Mouse (Mus musculus) kidney, adult 2 months (tissue): ENCODE measurements around the gene Mllt1. TPM values are rescaled to one million over a fixed set of nuclear protein-coding genes. Genes with fewer than 3 reads are reported as not detected.
A peak's percentile ranks its signal among the peaks of the same experiment; 100 is the strongest.

Experiments used
- DNase-seq: peaks from one replicate; pipeline ENCODE4 v3.0.0; 2021
- H3K27ac ChIP-seq: fragments of 200-500 bp; 2 replicates; pipeline ENCODE4 v1.5.1; 2012; ENCODE audit warnings: low read depth, low read length, control low read depth, inconsistent platforms; ENCODE audit not compliant: insufficient read depth
- H3K27me3 ChIP-seq: fragments of 200-500 bp; replicated peaks from 2 replicates; pipeline ENCODE4 v1.6.1; 2012; ENCODE audit warnings: mild to moderate bottlenecking, moderate library complexity, low read length, inconsistent platforms; ENCODE audit not compliant: control insufficient read depth, insufficient read depth
- H3K36me3 ChIP-seq: fragments of 200-500 bp; 2 replicates; pipeline ENCODE4 v1.6.1; 2012; ENCODE audit warnings: mild to moderate bottlenecking, moderate library complexity, low read length, inconsistent platforms; ENCODE audit not compliant: control insufficient read depth, insufficient read depth
- H3K4me1 ChIP-seq: fragments of 200-500 bp; 2 replicates; pipeline ENCODE4 v1.6.1; 2011; ENCODE audit warnings: low read length; ENCODE audit not compliant: control insufficient read depth, insufficient read depth
- H3K4me3 ChIP-seq: fragments of 200-500 bp; 2 replicates; pipeline ENCODE4 v1.5.1; 2011; ENCODE audit warnings: mild to moderate bottlenecking, low read depth, low read length, control low read depth; ENCODE audit not compliant: insufficient read depth
- CTCF ChIP-seq: fragments of 200-500 bp; conservative IDR thresholded peaks from 2 replicates; pipeline ENCODE4 v1.5.1; 2011; ENCODE audit warnings: low read depth, mild to moderate bottlenecking, control low read depth, low read length, moderate library complexity, mixed read lengths; ENCODE audit not compliant: insufficient read depth, insufficient read length
- POLR2A ChIP-seq: fragments of 200-500 bp; IDR thresholded peaks from one replicate; pipeline ENCODE4 v1.6.1; 2011; ENCODE audit warnings: low read depth, low read length, control low read depth
- WGBS: fragments of 180-500 bp; shearing (Covaris S2); methylation state at CpG from one replicate; pipeline ENCODE4 v1.1.7; 2018; 5-methylcytosine and 5-hydroxymethylcytosine counted together
- polyA plus RNA-seq: library from polyadenylated mRNA; depleted of rRNA; stranded (reverse); fragments of >200 nt; gene quantifications from 2 replicates; pipeline ENCODE4 v1.2.3, GENCODE M21; 2012

Gene Mllt1
- polyA plus RNA-seq, 1 experiment = 30.1 TPM

- TF ChIP-seq CTCF (no peak), POLR2A (no peak)
- WGBS = 69% methylated on average over 15 of the region's 15 CpGs
These were observed 64.8 kb downstream of the Mllt1 start for GRCm38 (mm10) chr17:56870287-56870953.

GRCm38 (mm10) chr17:56869481-56869977 is 65.7 kb downstream of the Mllt1 start:
- no peak overlapping the region for H3K4me3 ChIP-seq

More at GRCm38 (mm10) chr17:56870287-56870953, 64.8 kb downstream of the Mllt1 start:
- no peaks in the 10 kb centered on the region for H3K36me3 ChIP-seq
- no peak overlapping the region for H3K4me3 ChIP-seq
- no peak overlapping the region for H3K27ac ChIP-seq
- H3K4me1 ChIP-seq = no peaks in the 10 kb centered on the region
- no peak for DNase-seq
- no peaks in the 10 kb centered on the region for H3K27me3 ChIP-seq

GRCm38 (mm10) chr17:56866071-56866470 is 69.1 kb downstream of the Mllt1 start:
- WGBS = 76% methylated on average over 7 of the region's 7 CpGs
- H3K36me3 ChIP-seq = no peaks in the 10 kb centered on the region
- H3K27ac ChIP-seq = no peak overlapping the region
- DNase-seq = no peak
- no peak overlapping the region for H3K4me3 ChIP-seq
- no peaks in the 10 kb centered on the region for H3K4me1 ChIP-seq
- TF ChIP-seq POLR2A = no peak
- no peak for TF ChIP-seq CTCF
- no peaks in the 10 kb centered on the region for H3K27me3 ChIP-seq

More at GRCm38 (mm10) chr17:56869481-56869977, 65.7 kb downstream of the Mllt1 start:
- Histone ChIP-seq H3K27ac (no peak overlapping the region), H3K4me1 (no peaks in the 10 kb centered on the region), H3K27me3 (no peaks in the 10 kb centered on the region), H3K36me3 (no peaks in the 10 kb centered on the region)
- WGBS = 57% methylated on average over 9 of the region's 9 CpGs
- no peak for TF ChIP-seq POLR2A
- no peak for TF ChIP-seq CTCF
- no peak for DNase-seq

- Histone ChIP-seq H3K27me3 (no peaks in the 10 kb centered on the region), H3K27ac (no peak overlapping the region), H3K4me1 (no peaks in the 10 kb centered on the region), H3K36me3 (no peaks in the 10 kb centered on the region), H3K4me3 (no peak overlapping the region)
- TF ChIP-seq CTCF = no peak
- TF ChIP-seq POLR2A = no peak
- 56% methylated on average over 3 of the region's 3 CpGs for WGBS
- DNase-seq = no peak
These were observed 74.0 kb downstream of the Mllt1 start for GRCm38 (mm10) chr17:56861197-56861596.

DNA sequence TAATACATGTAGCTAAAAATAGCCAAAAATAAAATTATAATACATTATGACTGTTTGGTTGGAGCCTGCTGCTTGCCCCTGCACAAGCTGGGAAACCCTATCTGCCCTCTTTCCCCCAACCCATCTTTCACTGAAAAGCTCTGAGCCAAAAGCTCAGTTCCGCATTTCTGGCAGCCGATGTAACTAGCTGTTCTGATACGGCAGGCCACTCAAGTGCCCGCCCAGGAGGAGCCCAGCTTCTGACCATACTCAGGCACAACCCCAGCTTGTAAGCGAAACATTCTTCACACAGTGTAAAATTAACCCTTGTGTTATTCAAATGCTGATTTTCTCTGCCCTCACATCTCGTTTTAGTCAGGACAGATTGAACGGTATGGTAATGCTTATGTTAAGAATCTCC is 76.3 kb downstream of the Mllt1 start:
- no peak overlapping the region for H3K4me3 ChIP-seq
- H3K27ac ChIP-seq = no peak overlapping the region
- H3K36me3 ChIP-seq = no peaks in the 10 kb centered on the region
- no peaks in the 10 kb centered on the region for H3K27me3 ChIP-seq
- TF ChIP-seq POLR2A (no peak), CTCF (no peak)
- WGBS = 40% methylated on average over 7 of the region's 7 CpGs
- H3K4me1 ChIP-seq = no peaks in the 10 kb centered on the region
- no peak for DNase-seq

GRCm38 (mm10) chr17:56858216-56858615 is 77.0 kb downstream of the Mllt1 start:
- Histone ChIP-seq H3K36me3 (no peaks in the 10 kb centered on the region), H3K27me3 (no peaks in the 10 kb centered on the region), H3K4me1 (no peaks in the 10 kb centered on the region), H3K4me3 (no peak overlapping the region), H3K27ac (no peak overlapping the region)
- no peak for TF ChIP-seq POLR2A
- TF ChIP-seq CTCF = peak; percentile 96
- WGBS = 48% methylated on average over 4 of the region's 4 CpGs
- DNase-seq = peak; percentile 65

GRCm38 (mm10) chr17:56855421-56855820 is 79.8 kb downstream of the Mllt1 start:
- Histone ChIP-seq H3K36me3 (no peaks in the 10 kb centered on the region), H3K27ac (no peak overlapping the region), H3K4me1 (no peaks in the 10 kb centered on the region), H3K27me3 (no peaks in the 10 kb centered on the region), H3K4me3 (no peak overlapping the region)
- WGBS = 78% methylated on average over 3 of the region's 3 CpGs
- TF ChIP-seq CTCF = no peak
- TF ChIP-seq POLR2A = no peak
- no peak for DNase-seq

DNA sequence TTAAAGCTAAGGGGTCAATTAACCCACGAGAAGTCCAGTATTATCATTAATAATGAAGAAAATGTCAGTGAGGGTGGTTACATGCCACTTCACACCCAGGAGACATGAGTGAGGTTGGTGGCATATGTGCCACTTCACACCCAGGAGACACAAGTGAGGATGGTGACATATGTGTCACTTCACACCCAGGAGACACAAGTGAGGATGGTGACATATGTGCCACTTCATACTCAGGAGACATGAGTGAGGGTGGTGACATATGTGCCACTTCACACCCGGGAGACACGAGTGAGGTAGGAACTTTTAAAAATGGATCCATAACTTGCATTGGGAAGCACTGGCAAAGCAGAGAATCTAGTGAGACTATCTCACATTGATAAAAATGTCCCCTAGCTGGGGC is 84.0 kb downstream of the Mllt1 start:
- Histone ChIP-seq H3K27me3 (no peaks in the 10 kb centered on the region), H3K36me3 (no peaks in the 10 kb centered on the region), H3K4me1 (no peaks in the 10 kb centered on the region), H3K4me3 (no peak overlapping the region), H3K27ac (no peak overlapping the region)
- 64% methylated on average over 3 of the region's 3 CpGs for WGBS
- TF ChIP-seq CTCF = no peak
- TF ChIP-seq POLR2A = no peak
- no peak for DNase-seq
